Mouse (Mus musculus) MEL (cell line): ENCODE measurements around the gene 6430548M08Rik. TPM values are rescaled to one million over a fixed set of nuclear protein-coding genes. Genes with fewer than 3 reads are reported as not detected.

Experiments
- DNase-seq: peaks from one replicate; pipeline ENCODE4 v3.0.0; 2011; ENCODE audit warnings: low read depth, low spot score
- H3K27ac ChIP-seq: 2 replicates; pipeline ENCODE4 v1.5.1; 2012; ENCODE audit warnings: low read depth, mild to moderate bottlenecking, control low read depth, low read length, moderate library complexity; ENCODE audit not compliant: control insufficient read depth
- H3K27me3 ChIP-seq, 2 experiments: fragments of 150-350 bp in 1 of 2; sonication (generic) in 1 of 2; 2 replicates each; pipeline ENCODE4 v1.6.1; 2012; ENCODE audit warnings: low read length in 2 of 2, mild to moderate bottlenecking in 2 of 2, improper control_type of control experiment in 1 of 2, moderate library complexity in 1 of 2; ENCODE audit not compliant: insufficient read depth in 2 of 2, control insufficient read depth in 1 of 2
- H3K36me3 ChIP-seq, 2 experiments: 2 replicates each; pipeline ENCODE4 v1.6.1; 2012 to 2014; ENCODE audit warnings: low read length in 2 of 2, improper control_type of control experiment in 1 of 2, inconsistent platforms in 1 of 2, mild to moderate bottlenecking in 1 of 2; ENCODE audit not compliant: insufficient read depth in 2 of 2, control insufficient read depth in 1 of 2
- H3K4me1 ChIP-seq, 2 experiments: fragments of 150-350 bp in 1 of 2; sonication (generic) in 1 of 2; 2 replicates each; pipeline ENCODE4 v1.6.1; 2012; ENCODE audit warnings: low read length in 2 of 2, improper control_type of control experiment in 1 of 2, mild to moderate bottlenecking in 1 of 2; ENCODE audit not compliant: insufficient read depth in 2 of 2, control insufficient read depth in 1 of 2
- H3K4me3 ChIP-seq, 2 experiments: fragments of 150-350 bp in 1 of 2; sonication (generic) in 1 of 2; 2 replicates each; pipeline ENCODE4 v1.5.1; 2012; ENCODE audit warnings: low read depth in 2 of 2, low read length in 2 of 2, mild to moderate bottlenecking in 2 of 2, moderate library complexity in 2 of 2, control low read depth in 1 of 2, improper control_type of control experiment in 1 of 2; ENCODE audit not compliant: control insufficient read depth in 1 of 2, insufficient read depth in 1 of 2
- H3K79me2 ChIP-seq: 2 replicates; pipeline ENCODE4 v1.6.1; 2012; ENCODE audit warnings: mild to moderate bottlenecking, low read length, moderate library complexity; ENCODE audit not compliant: control insufficient read depth, poor library complexity, insufficient read depth
- H3K9ac ChIP-seq: 2 replicates; pipeline ENCODE4 v1.6.1; 2012; ENCODE audit warnings: low read depth, mild to moderate bottlenecking, control low read depth, low read length, moderate library complexity; ENCODE audit not compliant: control insufficient read depth, poor library complexity, severe bottlenecking
- H3K9me3 ChIP-seq: fragments of 150-350 bp; sonication (generic); replicated peaks from 2 replicates; pipeline ENCODE4 v1.6.1; 2012; ENCODE audit warnings: mild to moderate bottlenecking, low read length, improper control_type of control experiment, moderate library complexity; ENCODE audit not compliant: insufficient read depth
- CHD1 ChIP-seq: IDR thresholded peaks from 2 replicates; pipeline ENCODE4 v1.6.1; 2012; ENCODE audit warnings: low read depth, mild to moderate bottlenecking, inconsistent platforms, low read length, improper control_type of control experiment
- CHD2 ChIP-seq: IDR thresholded peaks from 2 replicates; pipeline ENCODE4 v1.6.1; 2011; ENCODE audit warnings: low read length, improper control_type of control experiment
- CTCF ChIP-seq, 3 experiments: IDR thresholded peaks in 2 of 3; conservative IDR thresholded peaks in 1 of 3; 2 replicates each; pipeline ENCODE4 v1.5.1; 2011 to 2012; ENCODE audit warnings: low read length in 3 of 3, low read depth in 2 of 3, mild to moderate bottlenecking in 2 of 3, improper control_type of control experiment in 1 of 3, inconsistent platforms in 1 of 3, mixed read lengths in 1 of 3, moderate library complexity in 1 of 3; ENCODE audit not compliant: control insufficient read depth in 1 of 3, insufficient read depth in 1 of 3, poor library complexity in 1 of 3, severe bottlenecking in 1 of 3
- E2F4 ChIP-seq: IDR thresholded peaks from 2 replicates; pipeline ENCODE4 v1.6.1; 2011; ENCODE audit warnings: low read depth, low read length, improper control_type of control experiment, borderline replicate concordance
- ELF1 ChIP-seq: IDR thresholded peaks from 2 replicates; pipeline ENCODE4 v1.6.1; 2014; ENCODE audit warnings: low read depth, mild to moderate bottlenecking, inconsistent platforms, low read length, improper control_type of control experiment, moderate library complexity
- ETS1 ChIP-seq: IDR thresholded peaks from 2 replicates; pipeline ENCODE4 v1.6.1; 2012; ENCODE audit warnings: low read depth, mild to moderate bottlenecking, inconsistent platforms, low read length, improper control_type of control experiment, moderate library complexity
- GABPA ChIP-seq: IDR thresholded peaks from 2 replicates; pipeline ENCODE4 v1.6.1; 2012; ENCODE audit warnings: low read depth, mild to moderate bottlenecking, inconsistent platforms, low read length, improper control_type of control experiment, moderate library complexity
- GATA1 ChIP-seq: IDR thresholded peaks from 2 replicates; pipeline ENCODE4 v1.6.1; 2011; ENCODE audit warnings: low read depth, low read length, improper control_type of control experiment
- JUND ChIP-seq: IDR thresholded peaks from 2 replicates; pipeline ENCODE4 v1.6.1; 2011; ENCODE audit warnings: low read depth, mild to moderate bottlenecking, improper control_type of control experiment, low read length
- KAT2A ChIP-seq: conservative IDR thresholded peaks from 2 replicates; pipeline ENCODE4 v1.6.1; 2012; ENCODE audit warnings: low read depth, low read length, improper control_type of control experiment, inconsistent platforms
- MAFK ChIP-seq: IDR thresholded peaks from 2 replicates; pipeline ENCODE4 v1.6.1; 2011; ENCODE audit warnings: low read depth, mild to moderate bottlenecking, low read length, improper control_type of control experiment, borderline replicate concordance
- MAZ ChIP-seq: IDR thresholded peaks from 2 replicates; pipeline ENCODE4 v1.6.1; 2012; ENCODE audit warnings: low read depth, mild to moderate bottlenecking, inconsistent platforms, low read length, improper control_type of control experiment
- MXI1 ChIP-seq: IDR thresholded peaks from 2 replicates; pipeline ENCODE4 v1.6.1; 2011; ENCODE audit warnings: mild to moderate bottlenecking, low read depth, low read length, improper control_type of control experiment
- MYC ChIP-seq: IDR thresholded peaks from 2 replicates; pipeline ENCODE4 v1.6.1; 2011; ENCODE audit warnings: low read depth, mild to moderate bottlenecking, low read length, improper control_type of control experiment, moderate library complexity
- POLR2AphosphoS5 ChIP-seq: IDR thresholded peaks from 2 replicates; pipeline ENCODE4 v1.6.1; 2012; ENCODE audit warnings: low read depth, borderline replicate concordance, mild to moderate bottlenecking, inconsistent platforms, low read length, moderate library complexity, mixed read lengths
- RAD21 ChIP-seq: IDR thresholded peaks from 2 replicates; pipeline ENCODE4 v1.6.1; 2011; ENCODE audit warnings: mild to moderate bottlenecking, low read depth, low read length, improper control_type of control experiment
- RCOR1 ChIP-seq: IDR thresholded peaks from 2 replicates; pipeline ENCODE4 v1.6.1; 2012; ENCODE audit warnings: low read depth, mild to moderate bottlenecking, inconsistent platforms, low read length, improper control_type of control experiment
- SMC3 ChIP-seq: IDR thresholded peaks from 2 replicates; pipeline ENCODE4 v1.6.1; 2011; ENCODE audit warnings: low read depth, low read length, improper control_type of control experiment
- TAL1 ChIP-seq: IDR thresholded peaks from 2 replicates; pipeline ENCODE4 v1.6.1; 2012; ENCODE audit warnings: mild to moderate bottlenecking, inconsistent platforms, low read length, moderate library complexity, mixed read lengths
- TBP ChIP-seq: IDR thresholded peaks from 2 replicates; pipeline ENCODE4 v1.8.0; 2011; ENCODE audit warnings: low read depth, low read length, improper control_type of control experiment
- UBTF ChIP-seq: IDR thresholded peaks from 2 replicates; pipeline ENCODE4 v1.6.1; 2012; ENCODE audit warnings: low read depth, mild to moderate bottlenecking, inconsistent platforms, low read length, improper control_type of control experiment, moderate library complexity, borderline replicate concordance; ENCODE audit not compliant: insufficient read depth
- ZC3H11A ChIP-seq: IDR thresholded peaks from 2 replicates; pipeline ENCODE4 v1.6.1; 2012; ENCODE audit warnings: low read depth, mild to moderate bottlenecking, inconsistent platforms, low read length, improper control_type of control experiment
- ZMIZ1 ChIP-seq: IDR thresholded peaks from 2 replicates; pipeline ENCODE4 v1.6.1; 2012; ENCODE audit warnings: low read depth, mild to moderate bottlenecking, inconsistent platforms, low read length, improper control_type of control experiment, moderate library complexity
- polyA plus RNA-seq, 2 experiments: library from polyadenylated mRNA; stranded (reverse) in 1 of 2; unstranded in 1 of 2; fragments of >175 nt in 1 of 2; fragments of >200 nt in 1 of 2; gene quantifications; 2 replicates each; pipeline versions ENCODE4 v1.2.1 to v1.2.4; 2012; ENCODE audit warnings: low replicate concordance in 2 of 2, low read depth in 1 of 2; ENCODE audit not compliant: insufficient read length in 2 of 2, insufficient read depth in 1 of 2, missing spikeins in 1 of 2
- total RNA-seq: library from RNA; depleted of rRNA; stranded (reverse); fragments of 300-350 nt; gene quantifications from 2 replicates; pipeline ENCODE4 v1.2.3, GENCODE M21; 2012

Gene 6430548M08Rik
- total and polyA plus RNA-seq, 3 experiments, result 0.96 to 1.9 TPM; not detected in 1

DNA sequence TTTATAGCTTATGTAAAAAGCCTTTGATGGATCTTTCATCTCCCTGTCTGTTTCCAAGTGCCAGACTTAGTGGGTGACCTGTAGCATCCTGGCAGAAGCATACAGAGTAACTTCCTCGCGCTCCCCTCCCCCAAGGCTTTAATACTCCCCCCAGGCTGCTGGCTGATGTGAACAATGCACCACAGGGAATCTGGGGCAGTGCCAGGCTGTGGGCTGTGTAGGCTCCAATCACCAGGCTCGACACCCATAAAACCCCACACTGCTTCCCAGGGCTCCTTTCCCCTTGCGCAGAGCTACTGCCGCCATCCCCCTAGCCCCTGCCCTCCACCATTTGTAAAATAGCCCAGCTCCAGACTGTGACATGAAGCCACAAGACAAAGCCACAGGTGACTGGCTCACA is 53.9 kb downstream of the 6430548M08Rik start:
- Histone ChIP-seq H3K79me2 (no peaks in the 10 kb centered on the region), H3K27me3 (peaks cover 0 to under 1% of the 10 kb centered on the region in 2 experiments; a peak in 2 of 4 replicates), H3K9ac (no peak overlapping the region)
- no peak for TF ChIP-seq GABPA
- no peak for TF ChIP-seq UBTF
- no peak for TF ChIP-seq ETS1
- TF ChIP-seq ELF1, result no peak
- TF ChIP-seq RCOR1, result no peak
- TF ChIP-seq RAD21, result no peak
- no peak for TF ChIP-seq TBP
- TF ChIP-seq CHD2, result no peak
- TF ChIP-seq, all 39 proteins: peak for 0
- Histone ChIP-seq H3K4me3 (no peak overlapping the region), H3K36me3 (no peaks in the 10 kb centered on the region), H3K27ac (no peak overlapping the region), H3K4me1 (no peaks in the 10 kb centered on the region), H3K9me3 (no peaks in the 10 kb centered on the region)
- DNase-seq, result no peak

DNA sequence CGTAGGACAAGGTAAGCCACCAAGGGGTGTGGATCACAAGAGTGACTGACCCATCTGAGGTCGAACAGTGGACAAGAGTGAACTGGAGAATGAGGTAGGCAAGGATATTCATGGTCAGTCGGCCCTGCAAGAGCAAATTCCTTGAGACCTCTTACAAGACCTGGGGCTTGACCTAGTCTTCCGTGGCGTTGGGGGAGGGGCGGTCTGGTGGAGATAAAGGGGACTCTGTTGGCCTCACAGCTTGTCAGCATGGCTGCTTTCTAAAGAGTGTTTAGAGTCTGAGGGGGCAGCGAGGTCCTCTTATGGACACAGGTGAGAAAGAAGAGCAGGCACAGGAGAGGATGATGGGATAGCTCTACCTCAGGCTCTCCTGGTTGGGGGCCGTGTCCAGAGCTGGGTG is 55.2 kb downstream of the 6430548M08Rik start:
- DNase-seq, result no peak
- Histone ChIP-seq H3K27ac (no peak overlapping the region), H3K36me3 (no peaks in the 10 kb centered on the region), H3K79me2 (no peaks in the 10 kb centered on the region), H3K9me3 (no peaks in the 10 kb centered on the region)
- TF ChIP-seq MYC (no peak), MAZ (no peak), ZMIZ1 (no peak), GATA1 (no peak), JUND (no peak), CTCF (IDR thresholded peaks at IDR 0.05 in 2 of 3, conservative IDR thresholded peaks at IDR 0.05 in 1 of 3; ENCODE audit: control insufficient read depth in 1 of 3, insufficient read depth in 1 of 3, low read depth in 2 of 3, low read length in 3 of 3, poor library complexity in 1 of 3, severe bottlenecking in 1 of 3) (no peak), SMC3 (no peak), KAT2A (no peak), E2F4 (no peak), CHD1 (no peak), POLR2AphosphoS5 (no peak), TAL1 (no peak), RAD21 (no peak), RCOR1 (no peak), MXI1 (no peak), ZC3H11A (no peak), CHD2 (no peak), MAFK (no peak)
- TF ChIP-seq, all 39 proteins: peak for 0
- Histone ChIP-seq H3K9ac (no peak overlapping the region), H3K4me3 (no peak overlapping the region), H3K27me3 (no peaks in the 10 kb centered on the region; a peak in 1 of 4 replicates), H3K4me1 (no peaks in the 10 kb centered on the region)
